Mouse (Mus musculus): ENCODE results near the gene Hist1h3f.

GRCm38 (mm10) chr13:23530181-23530900, 13.5 kb upstream of the Hist1h3f start:
- TF ChIP-seq JUND (IDR thresholded peaks at IDR 0.05; ENCODE audit: low read depth, low read length) (no peak), POLR2A (IDR thresholded peaks at IDR 0.05; ENCODE audit: control insufficient read depth in 1 of 2, insufficient read depth in 1 of 2, low read depth in 1 of 2, low read length in 2 of 2, poor library complexity in 1 of 2) (no peak), BHLHE40 (IDR thresholded peaks at IDR 0.05; ENCODE audit: borderline replicate concordance, low read depth, low read length) (no peak)

Measured in MEL (cell line).